Mouse (Mus musculus) stomach, embryonic 14.5 days (tissue): ENCODE measurements around the gene Trp73. TPM values are rescaled to one million over a fixed set of nuclear protein-coding genes. Genes with fewer than 3 reads are reported as not detected.

ENCODE experiments used
- ATAC-seq: fragments of 200-750 bp; cut with Nextera tagmentation; 2 replicates; pipeline ENCODE4 v1.8.0; 2017; ENCODE audit warnings: low read depth, moderate TSS enrichment; ENCODE audit not compliant: insufficient number of reproducible peaks, insufficient read depth, low FRiP score
- H3K27ac ChIP-seq: fragments of 300-500 bp; sonication (generic); 2 replicates; pipeline ENCODE4 v1.5.1; 2014; ENCODE audit warnings: mild to moderate bottlenecking, low read length, moderate library complexity, mixed read lengths
- H3K27me3 ChIP-seq: fragments of 300-500 bp; sonication (generic); 2 replicates; pipeline ENCODE4 v1.6.1; 2014; ENCODE audit warnings: low read length, control low read depth, mixed read lengths; ENCODE audit not compliant: control insufficient read depth, insufficient read depth
- H3K36me3 ChIP-seq: fragments of 300-500 bp; sonication (generic); 2 replicates; pipeline ENCODE4 v1.6.1; 2014; ENCODE audit warnings: mild to moderate bottlenecking, control low read depth, low read length, moderate library complexity, mixed read lengths; ENCODE audit not compliant: control insufficient read depth, insufficient read depth
- H3K4me1 ChIP-seq: fragments of 300-500 bp; sonication (generic); 2 replicates; pipeline ENCODE4 v1.6.1; 2014; ENCODE audit warnings: low read length, control low read depth, mixed read lengths; ENCODE audit not compliant: control insufficient read depth, insufficient read depth
- H3K4me2 ChIP-seq: fragments of 300-500 bp; sonication (generic); replicated peaks from 2 replicates; pipeline ENCODE4 v1.6.1; 2014; ENCODE audit warnings: low read depth, low read length, control low read depth
- H3K4me3 ChIP-seq: fragments of 300-500 bp; sonication (generic); 2 replicates; pipeline ENCODE4 v1.5.1; 2014; ENCODE audit warnings: low read depth, low read length, control low read depth
- H3K9ac ChIP-seq: fragments of 300-500 bp; sonication (generic); replicated peaks from 2 replicates; pipeline ENCODE4 v1.6.1; 2014; ENCODE audit warnings: low read depth, mild to moderate bottlenecking, control low read depth, low read length, moderate library complexity, mixed read lengths
- H3K9me3 ChIP-seq: fragments of 300-500 bp; sonication (generic); 2 replicates; pipeline ENCODE4 v1.6.1; 2016; ENCODE audit warnings: low read depth, low read length, control low read depth; ENCODE audit not compliant: control insufficient read depth
- WGBS: fragments of 180-500 bp; shearing (Covaris S2); extraction: QIAGEN DNeasy Blood & Tissue Kit; methylation state at CpG from one replicate; pipeline ENCODE4 v1.1.7; 2014; 5-methylcytosine and 5-hydroxymethylcytosine counted together
- polyA plus RNA-seq: library from polyadenylated mRNA; unstranded; fragments of >200 nt; fragmentation: Nextera tagmentation; extraction: Ambion mirVana; gene quantifications from 2 replicates; pipeline ENCODE4 v1.2.1, GENCODE M21; 2014

Gene Trp73
- polyA plus RNA-seq, 1 experiment from 2014 or later: 0.42 TPM

GRCm38 (mm10) chr4:154123553-154123952 is 16.5 kb downstream of the Trp73 start:
- no peaks in the 10 kb centered on the region for H3K36me3 ChIP-seq
- no peak overlapping the region for H3K4me3 ChIP-seq
- no peak overlapping the region for H3K4me2 ChIP-seq
- 0 out of 2 replicates have a peak, but pooled peaks cover 8% of the 10 kb centered on the region for H3K4me1 ChIP-seq
- no peaks in the 10 kb centered on the region for H3K9me3 ChIP-seq
- H3K27ac ChIP-seq: no peak overlapping the region
- H3K27me3 ChIP-seq: no peaks in the 10 kb centered on the region
- H3K9ac ChIP-seq: no peak overlapping the region
- WGBS: 67% methylated on average over 6 of the region's 6 CpGs
- ATAC-seq: no peak

GRCm38 (mm10) chr4:154122374-154122773 is 17.6 kb downstream of the Trp73 start:
- no peak for ATAC-seq
- H3K9ac ChIP-seq: no peak overlapping the region
- no peak overlapping the region for H3K27ac ChIP-seq
- H3K4me2 ChIP-seq: no peak overlapping the region
- H3K4me1 ChIP-seq: 0 out of 2 replicates have a peak, but pooled peaks cover 8% of the 10 kb centered on the region
- 76% methylated on average over 7 of the region's 7 CpGs for WGBS
- H3K27me3 ChIP-seq: no peaks in the 10 kb centered on the region
- H3K9me3 ChIP-seq: no peaks in the 10 kb centered on the region
- no peak overlapping the region for H3K4me3 ChIP-seq
- H3K36me3 ChIP-seq: no peaks in the 10 kb centered on the region

DNA sequence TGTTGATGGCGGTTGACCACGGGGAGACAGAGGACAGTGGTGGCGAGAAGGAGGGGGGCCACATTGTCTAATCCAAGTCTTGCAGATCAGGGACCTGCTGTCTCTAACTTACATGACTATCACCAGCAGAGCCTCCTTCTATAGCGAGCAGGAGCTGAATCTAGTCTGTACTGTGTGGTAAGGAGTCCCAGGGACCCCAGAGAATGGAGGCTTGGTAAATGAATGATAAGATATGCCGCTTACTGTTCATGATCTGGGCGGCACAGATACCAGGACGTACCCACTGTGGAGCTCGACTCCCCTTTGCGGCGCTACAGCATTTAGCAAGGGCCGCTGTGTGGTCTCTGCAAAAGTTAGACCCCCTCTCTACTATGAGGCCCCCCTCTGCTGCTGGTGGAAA is 18.2 kb downstream of the Trp73 start:
- no peak overlapping the region for H3K4me2 ChIP-seq
- H3K27me3 ChIP-seq: no peaks in the 10 kb centered on the region
- no peaks in the 10 kb centered on the region for H3K36me3 ChIP-seq
- H3K27ac ChIP-seq: no peak overlapping the region
- ATAC-seq: peak; percentile 68; the same call in 1 of the 2 replicates
- no peak overlapping the region for H3K9ac ChIP-seq
- H3K4me1 ChIP-seq: 0 out of 2 replicates have a peak, but pooled peaks cover 5% of the 10 kb centered on the region
- no peaks in the 10 kb centered on the region for H3K9me3 ChIP-seq
- no peak overlapping the region for H3K4me3 ChIP-seq
- WGBS: 72% methylated on average over 11 of the region's 11 CpGs

- WGBS: 72% methylated on average over 9 of the region's 9 CpGs
Measured at GRCm38 (mm10) chr4:154119208-154119607, 20.8 kb downstream of the Trp73 start.

DNA sequence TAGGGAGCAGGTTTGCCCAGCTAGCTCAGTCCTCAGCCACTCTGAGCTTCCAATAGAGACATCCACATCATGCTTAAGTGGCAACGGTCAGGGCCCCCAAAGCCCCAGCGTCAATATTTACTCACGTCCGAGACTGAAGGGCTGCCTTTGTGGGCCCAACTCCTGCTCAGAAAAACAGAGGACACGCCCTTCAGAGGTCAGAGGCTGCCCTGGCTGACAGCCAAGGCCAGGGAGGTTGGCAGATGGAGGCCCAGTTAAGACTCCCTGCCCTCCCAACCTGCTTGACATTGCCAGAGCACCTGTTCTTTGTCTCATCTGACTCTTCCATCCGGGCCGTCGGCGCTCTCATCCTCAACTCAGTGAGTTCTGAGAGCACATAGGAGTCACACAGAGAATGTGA is 21.2 kb downstream of the Trp73 start:
- 0 out of 2 replicates have a peak, but pooled peaks cover 3% of the 10 kb centered on the region for H3K4me1 ChIP-seq
- no peaks in the 10 kb centered on the region for H3K9me3 ChIP-seq
- WGBS: 50% methylated on average over 9 of the region's 9 CpGs
- no peak overlapping the region for H3K4me2 ChIP-seq
- no peaks in the 10 kb centered on the region for H3K36me3 ChIP-seq
- peak; percentile 84; the same call in 1 of the 2 replicates for ATAC-seq
- no peak overlapping the region for H3K4me3 ChIP-seq
- no peak overlapping the region for H3K9ac ChIP-seq
- no peak overlapping the region for H3K27ac ChIP-seq
- no peaks in the 10 kb centered on the region for H3K27me3 ChIP-seq

More at GRCm38 (mm10) chr4:154119208-154119607, 20.8 kb downstream of the Trp73 start:
- Histone ChIP-seq H3K36me3 (no peaks in the 10 kb centered on the region), H3K4me1 (0 out of 2 replicates have a peak, but pooled peaks cover 3% of the 10 kb centered on the region), H3K9me3 (no peaks in the 10 kb centered on the region), H3K4me2 (no peak overlapping the region), H3K27me3 (no peaks in the 10 kb centered on the region), H3K27ac (no peak overlapping the region), H3K4me3 (no peak overlapping the region), H3K9ac (no peak overlapping the region)
- ATAC-seq: no peak

- ATAC-seq: peak; percentile 33; the same call in 1 of the 2 replicates
- Histone ChIP-seq H3K4me3 (no peak overlapping the region), H3K9ac (no peak overlapping the region), H3K27me3 (no peaks in the 10 kb centered on the region), H3K36me3 (no peaks in the 10 kb centered on the region), H3K27ac (no peak overlapping the region), H3K4me2 (no peak overlapping the region), H3K9me3 (no peaks in the 10 kb centered on the region), H3K4me1 (0 out of 2 replicates have a peak, but pooled peaks cover 3% of the 10 kb centered on the region)
- WGBS: 54% methylated on average over 7 of the region's 7 CpGs
Measured at GRCm38 (mm10) chr4:154116421-154116820, 23.6 kb downstream of the Trp73 start.

DNA sequence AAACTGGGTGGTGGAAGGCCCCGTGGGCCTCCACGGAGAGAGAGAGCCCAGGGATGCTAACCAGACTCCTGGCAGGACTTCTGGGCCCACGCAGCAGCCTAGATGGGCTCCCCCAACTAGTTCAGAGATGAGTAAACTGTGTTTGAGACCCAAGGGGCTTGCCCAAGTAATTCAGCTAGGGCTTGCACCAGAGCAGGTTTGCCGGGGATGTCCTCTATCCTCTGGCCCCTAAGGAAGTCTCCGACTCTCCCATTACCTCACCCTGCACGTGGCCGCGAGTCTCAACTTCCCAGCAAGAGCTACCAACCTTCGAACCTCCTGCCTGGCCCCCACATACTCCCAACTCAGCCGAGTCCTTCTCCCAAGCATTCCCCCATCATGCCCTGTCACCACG is 30.2 kb downstream of the Trp73 start:
- Histone ChIP-seq H3K9me3 (no peaks in the 10 kb centered on the region), H3K4me1 (no peaks in the 10 kb centered on the region), H3K27ac (no peak overlapping the region), H3K4me3 (no peak overlapping the region), H3K9ac (no peak overlapping the region), H3K4me2 (no peak overlapping the region), H3K36me3 (no peaks in the 10 kb centered on the region), H3K27me3 (no peaks in the 10 kb centered on the region)
- ATAC-seq: no peak
- whole genome bisulfite sequencing: 73% methylated on average over 11 of the region's 11 CpGs

- no peaks in the 10 kb centered on the region for H3K9me3 ChIP-seq
- H3K4me2 ChIP-seq: no peak overlapping the region
- H3K4me1 ChIP-seq: no peaks in the 10 kb centered on the region
- H3K27ac ChIP-seq: no peak overlapping the region
- no peak for ATAC-seq
- H3K36me3 ChIP-seq: no peaks in the 10 kb centered on the region
- H3K27me3 ChIP-seq: no peaks in the 10 kb centered on the region
- no peak overlapping the region for H3K9ac ChIP-seq
- no peak overlapping the region for H3K4me3 ChIP-seq
- WGBS: 40% methylated on average over 18 of the region's 18 CpGs
Measured at GRCm38 (mm10) chr4:154109216-154109849, 30.7 kb downstream of the Trp73 start.
